Mouse (Mus musculus) CH12.LX (cell line): ENCODE measurements at regions not wholly inside any gene's neighbourhood (a gene's known extent, or its start where the extent isn't known, plus 50 kb on each side); places are given as distances from the start of the nearest gene placed in this dataset.

Experiments
- DNase-seq: peaks from one replicate; pipeline ENCODE4 v3.0.0-alpha.2; 2013; ENCODE audit errors: extremely low read depth
- H3K27ac ChIP-seq: 2 replicates; pipeline ENCODE4 v1.5.1; 2012; ENCODE audit warnings: low read depth, mild to moderate bottlenecking, control low read depth, moderate library complexity; ENCODE audit not compliant: insufficient read depth
- H3K27me3 ChIP-seq: replicated peaks from 2 replicates; pipeline ENCODE3; 2012; ENCODE audit warnings: inconsistent platforms
- H3K36me3 ChIP-seq, 2 experiments: replicated peaks in 1 of 2; 2 replicates each; pipeline versions ENCODE3 to v1.6.1; 2012; ENCODE audit warnings: inconsistent platforms in 1 of 2, low read length in 1 of 2, mild to moderate bottlenecking in 1 of 2, mixed read lengths in 1 of 2, moderate library complexity in 1 of 2; ENCODE audit not compliant: control insufficient read depth in 1 of 2, insufficient read depth in 1 of 2
- H3K4me1 ChIP-seq, 2 experiments: 2 replicates each; pipeline ENCODE4 v1.6.1; 2012; ENCODE audit warnings: inconsistent platforms in 1 of 2, moderate library complexity in 1 of 2; ENCODE audit not compliant: insufficient read depth in 2 of 2, control insufficient read depth in 1 of 2
- H3K4me2 ChIP-seq: 2 replicates; pipeline ENCODE4 v1.6.1; 2012; ENCODE audit warnings: low read depth, mild to moderate bottlenecking, control low read depth; ENCODE audit not compliant: poor library complexity, insufficient read depth, severe bottlenecking
- H3K4me3 ChIP-seq, 3 experiments: fragments of 150-350 bp in 1 of 3; sonication (generic) in 1 of 3; replicated peaks in 1 of 3; 2 replicates each; pipeline versions ENCODE3 to v1.5.1; 2011 to 2012; ENCODE audit warnings: low read depth in 2 of 3, low read length in 2 of 3, mild to moderate bottlenecking in 2 of 3, moderate library complexity in 2 of 3, control low read depth in 1 of 3, improper control_type of control experiment in 1 of 3, inconsistent platforms in 1 of 3, mixed read lengths in 1 of 3; ENCODE audit not compliant: poor library complexity in 1 of 3
- H3K79me2 ChIP-seq: replicated peaks from 2 replicates; pipeline ENCODE4 v1.6.1; 2012; ENCODE audit warnings: mild to moderate bottlenecking, moderate library complexity; ENCODE audit not compliant: control insufficient read depth, poor library complexity, insufficient read depth, severe bottlenecking; ENCODE audit errors: extremely low read depth
- H3K9ac ChIP-seq: 2 replicates; pipeline ENCODE4 v1.6.1; 2012; ENCODE audit warnings: low read depth, mild to moderate bottlenecking, control low read depth, moderate library complexity; ENCODE audit not compliant: insufficient read depth
- H3K9me3 ChIP-seq: replicated peaks from 2 replicates; pipeline ENCODE3; 2012; ENCODE audit warnings: low read length, inconsistent platforms, mixed read lengths
- E2F4 ChIP-seq: IDR thresholded peaks from 2 replicates; pipeline ENCODE4 v1.6.1; 2011; ENCODE audit warnings: low read depth, low read length, improper control_type of control experiment; ENCODE audit not compliant: insufficient replicate concordance
- ELF1 ChIP-seq: IDR thresholded peaks from 2 replicates; pipeline ENCODE4 v1.6.1; 2014; ENCODE audit warnings: low read depth, mild to moderate bottlenecking, inconsistent platforms, low read length, improper control_type of control experiment
- ETS1 ChIP-seq: conservative IDR thresholded peaks from 2 replicates; pipeline ENCODE4 v1.6.1; 2012; ENCODE audit warnings: low read depth, mild to moderate bottlenecking, inconsistent platforms, low read length, improper control_type of control experiment, moderate library complexity
- GABPA ChIP-seq: IDR thresholded peaks from 2 replicates; pipeline ENCODE4 v1.6.1; 2012; ENCODE audit warnings: low read depth, low read length, improper control_type of control experiment, inconsistent platforms; ENCODE audit not compliant: insufficient replicate concordance
- HCFC1 ChIP-seq: IDR thresholded peaks from 2 replicates; pipeline ENCODE4 v1.6.1; 2012; ENCODE audit warnings: low read depth, mild to moderate bottlenecking, inconsistent platforms, low read length, improper control_type of control experiment
- JUN ChIP-seq: IDR thresholded peaks from 2 replicates; pipeline ENCODE4 v1.6.1; 2011; ENCODE audit warnings: low read depth, mild to moderate bottlenecking, low read length, improper control_type of control experiment, moderate library complexity; ENCODE audit not compliant: insufficient read depth
- KAT2A ChIP-seq: IDR thresholded peaks from 2 replicates; pipeline ENCODE4 v1.6.1; 2012; ENCODE audit warnings: low read length, improper control_type of control experiment, inconsistent platforms; ENCODE audit not compliant: insufficient replicate concordance
- MAZ ChIP-seq: IDR thresholded peaks from 2 replicates; pipeline ENCODE4 v1.6.1; 2012; ENCODE audit warnings: low read depth, mild to moderate bottlenecking, inconsistent platforms, low read length, improper control_type of control experiment, moderate library complexity
- MXI1 ChIP-seq: IDR thresholded peaks from 2 replicates; pipeline ENCODE4 v1.6.1; 2011; ENCODE audit warnings: mild to moderate bottlenecking, low read depth, low read length, improper control_type of control experiment
- PAX5 ChIP-seq: IDR thresholded peaks from 2 replicates; pipeline ENCODE4 v1.6.1; 2012; ENCODE audit warnings: low read length, inconsistent platforms, mixed read lengths
- POLR2A ChIP-seq: IDR thresholded peaks from 2 replicates; pipeline ENCODE4 v1.6.1; 2011; ENCODE audit warnings: low read depth, mild to moderate bottlenecking, improper control_type of control experiment, low read length
- POLR2AphosphoS2 ChIP-seq: IDR thresholded peaks from 2 replicates; pipeline ENCODE4 v1.6.1; 2011; ENCODE audit warnings: low read depth, low read length, improper control_type of control experiment
- RAD21 ChIP-seq: IDR thresholded peaks from 2 replicates; pipeline ENCODE4 v1.6.1; 2011; ENCODE audit warnings: low read depth, mild to moderate bottlenecking, low read length, improper control_type of control experiment, moderate library complexity
- RCOR1 ChIP-seq: conservative IDR thresholded peaks from 2 replicates; pipeline ENCODE4 v1.6.1; 2012; ENCODE audit warnings: low read depth, mild to moderate bottlenecking, inconsistent platforms, low read length, improper control_type of control experiment
- TBP ChIP-seq: conservative IDR thresholded peaks from 2 replicates; pipeline ENCODE4 v1.6.1; 2011; ENCODE audit warnings: low read depth, low read length, improper control_type of control experiment
- TCF12 ChIP-seq: IDR thresholded peaks from 2 replicates; pipeline ENCODE4 v1.6.1; 2014; ENCODE audit warnings: low read depth, mild to moderate bottlenecking, inconsistent platforms, low read length, improper control_type of control experiment
- ZNF384 ChIP-seq: IDR thresholded peaks from 2 replicates; pipeline ENCODE4 v1.6.1; 2012; ENCODE audit warnings: low read depth, low read length, improper control_type of control experiment, inconsistent platforms
- dilution Hi-C: fragments of 300-500 bp; cut with MboI; formaldehyde crosslinking; loops from 2 replicates; pipeline ENCODE4 v1.14.3; 2020; ENCODE audit warnings: low sequenced_read_pairs; ENCODE audit not compliant: extremely low pct_unique_long_range_greater_than_20kb, extremely low pct_ligation_motif_present
- in situ Hi-C: fragments of 300-500 bp; cut with MboI; formaldehyde crosslinking; loops from 3 replicates; pipeline ENCODE4 v1.14.3; 2019; ENCODE audit warnings: low sequenced_read_pairs, low pct_ligation_motif_present, low pct_unique_long_range_greater_than_20kb, mixed read lengths

- dilution Hi-C loops, result no loop called here
- Histone ChIP-seq H3K27me3 (no peaks in the 10 kb centered on the region), H3K36me3 (no peaks in the 10 kb centered on the region), H3K4me1 (no peaks in the 10 kb centered on the region), H3K9ac (no peak overlapping the region), H3K4me2 (no peak overlapping the region), H3K79me2 (no peaks in the 10 kb centered on the region), H3K27ac (no peak overlapping the region), H3K9me3 (peaks cover 27% of the 10 kb centered on the region), H3K4me3 (no peak overlapping the region)
- TF ChIP-seq MXI1 (no peak), KAT2A (no peak), ELF1 (no peak), RAD21 (no peak), HCFC1 (no peak), MAZ (no peak), ETS1 (no peak), ZNF384 (no peak), TCF12 (no peak)
- in situ Hi-C loops, result no loop called here
- DNase-seq, result no peak
Observed at GRCm38 (mm10) chr7:69326311-69326710, 577.3 kb upstream of the Arrdc4 start.

- in situ Hi-C loops, result no loop called here
- H3K27ac ChIP-seq, result no peak overlapping the region
- no peaks in the 10 kb centered on the region for H3K4me1 ChIP-seq
- H3K27me3 ChIP-seq, result no peaks in the 10 kb centered on the region
- no peak overlapping the region for H3K9ac ChIP-seq
- H3K9me3 ChIP-seq, result peaks cover 33% of the 10 kb centered on the region
- H3K4me2 ChIP-seq, result no peak overlapping the region
- no peaks in the 10 kb centered on the region for H3K36me3 ChIP-seq
- no peak overlapping the region for H3K4me3 ChIP-seq
- no peak for TF ChIP-seq RCOR1
- TF ChIP-seq TBP, result no peak
- TF ChIP-seq POLR2AphosphoS2, result no peak
- TF ChIP-seq MXI1, result no peak
- TF ChIP-seq E2F4, result no peak
- no peak for TF ChIP-seq POLR2A
- no peak for TF ChIP-seq PAX5
- TF ChIP-seq JUN, result no peak
- TF ChIP-seq ELF1, result no peak
- no peak for TF ChIP-seq GABPA
- dilution Hi-C loops, result no loop called here
- no peak for DNase-seq
- H3K79me2 ChIP-seq, result no peaks in the 10 kb centered on the region
Observed at GRCm38 (mm10) chr7:69277056-69277705, 528.1 kb upstream of the Arrdc4 start.
